Mouse (Mus musculus): ENCODE measurements around the gene Zfp772. TPM values are rescaled to one million over a fixed set of nuclear protein-coding genes. Genes with fewer than 3 reads are reported as not detected.
A peak's percentile ranks its signal among the peaks of the same experiment; 100 is the strongest.
"Not testable (repeated sequence)": the region's sequence is repeated elsewhere in the genome, so short reads cannot be mapped to it uniquely, and the experiment has no call there.

Gene Zfp772
- 1 to 10 TPM; 8.5 to 8.9 TPM for total RNA-seq (2021)

- DNase-seq (ENCODE audit: low spot score in 2 of 2), result peak; percentile 33 to 69
- intact Hi-C loops (cut with DNase I), result not testable (repeated sequence)
Measured at GRCm38 (mm10) chr7:7209313-7210151, at the start of gene Zfp772. Gene Zfp772 (minus strand): TSS chr7:7209998.

GRCm38 (mm10) chr7:7247228-7247627, 37.4 kb upstream of the Zfp772 start, which contains the start of gene Vmn2r29:
Gene Vmn2r29 (minus strand): TSS chr7:7247328.
- DNase-seq (ENCODE audit: low spot score in 2 of 2); intact Hi-C loops (cut with DNase I): not testable (repeated sequence)

GRCm38 (mm10) chr7:7188191-7188942, 21.4 kb downstream of the Zfp772 start:
- intact Hi-C loops (cut with DNase I), result loop anchor here (5.0 to 10.0 kb wide), 2 partner anchors 66 to 244 kb away; partner anchors contain the start of gene Zfp954
- peak; percentile 79 to 86 for DNase-seq (ENCODE audit: low spot score in 2 of 2)

GRCm38 (mm10) chr7:7187417-7188190, 22.2 kb downstream of the Zfp772 start:
- no peak for DNase-seq (ENCODE audit: low spot score in 2 of 2)
- intact Hi-C loops (cut with DNase I), result loop anchor here (5.0 to 10.0 kb wide), 2 partner anchors 65 to 243 kb away; partner anchors contain the start of gene Zfp954

GRCm38 (mm10) chr7:7185897-7186296, 23.9 kb downstream of the Zfp772 start:
- no peak for DNase-seq (ENCODE audit: low spot score in 2 of 2)
- intact Hi-C loops (cut with DNase I), result loop anchor here (5.0 to 10.0 kb wide), 2 partner anchors 64 to 241 kb away; partner anchors contain the start of gene Zfp954

- peak; percentile 67 to 90 for DNase-seq (ENCODE audit: low spot score in 2 of 2)
- intact Hi-C loops (cut with DNase I), result loop anchor here (1.0 to 10.0 kb wide), 2 partner anchors 50 to 587 kb away; partner anchors contain the start of gene Zfp954
Measured at GRCm38 (mm10) chr7:7171227-7172147, 38.3 kb downstream of the Zfp772 start, which contains the start of gene Zfp418. Gene Zfp418 (plus strand): TSS chr7:7171330.

Other genes starting within 250 kb of the Zfp772 start
- not detected for gene Aurkc, start 214.7 kb downstream of the Zfp772 start, total RNA-seq (2021)
- 10 to 100 TPM; 12.2 to 13.8 TPM for gene Zfp954, start 88.5 kb downstream of the Zfp772 start, total RNA-seq (2021)
- gene Zfp773, start 73.2 kb downstream of the Zfp772 start, total RNA-seq (2021), result 1 to 10 TPM; 2.0 to 2.3 TPM
- gene Zfp418, start 38.7 kb downstream of the Zfp772 start, total RNA-seq (2021), result 1 to 10 TPM; 5.7 to 7.9 TPM
- 1 to 10 TPM; 1.4 to 2.4 TPM for gene Vmn2r29, start 37.3 kb upstream of the Zfp772 start, total RNA-seq (2021)
- gene Gm45844, start 68.3 kb upstream of the Zfp772 start, total RNA-seq (2021), result 10 to 100 TPM in 1 of 2 experiments, 1 to 10 TPM in 1; 9.5 to 10.4 TPM
- 100 to 1,000 TPM; 138 to 141 TPM for gene Clcn4, start 90.9 kb upstream of the Zfp772 start, total RNA-seq (2021)
- not detected for gene Vmn2r30, start 127.6 kb upstream of the Zfp772 start, total RNA-seq (2021)
- gene Gm45783, start 164.6 kb upstream of the Zfp772 start, total RNA-seq (2021), result not detected
- not detected for gene Vmn2r31, start 189.7 kb upstream of the Zfp772 start, total RNA-seq (2021)